Mouse (Mus musculus) frontal cortex, postnatal 36 days (tissue): ENCODE measurements around the gene Agfg2.
"Not testable (repeated sequence)": the region's sequence is repeated elsewhere in the genome, so short reads cannot be mapped to it uniquely, and the experiment has no call there.

ENCODE experiments used
- DNase-seq, 2 experiments: peaks; one replicate each; pipeline ENCODE4 v3.0.0; 2022; ENCODE audit warnings: low spot score in 2 of 2

Agfg2 gene

DNA sequence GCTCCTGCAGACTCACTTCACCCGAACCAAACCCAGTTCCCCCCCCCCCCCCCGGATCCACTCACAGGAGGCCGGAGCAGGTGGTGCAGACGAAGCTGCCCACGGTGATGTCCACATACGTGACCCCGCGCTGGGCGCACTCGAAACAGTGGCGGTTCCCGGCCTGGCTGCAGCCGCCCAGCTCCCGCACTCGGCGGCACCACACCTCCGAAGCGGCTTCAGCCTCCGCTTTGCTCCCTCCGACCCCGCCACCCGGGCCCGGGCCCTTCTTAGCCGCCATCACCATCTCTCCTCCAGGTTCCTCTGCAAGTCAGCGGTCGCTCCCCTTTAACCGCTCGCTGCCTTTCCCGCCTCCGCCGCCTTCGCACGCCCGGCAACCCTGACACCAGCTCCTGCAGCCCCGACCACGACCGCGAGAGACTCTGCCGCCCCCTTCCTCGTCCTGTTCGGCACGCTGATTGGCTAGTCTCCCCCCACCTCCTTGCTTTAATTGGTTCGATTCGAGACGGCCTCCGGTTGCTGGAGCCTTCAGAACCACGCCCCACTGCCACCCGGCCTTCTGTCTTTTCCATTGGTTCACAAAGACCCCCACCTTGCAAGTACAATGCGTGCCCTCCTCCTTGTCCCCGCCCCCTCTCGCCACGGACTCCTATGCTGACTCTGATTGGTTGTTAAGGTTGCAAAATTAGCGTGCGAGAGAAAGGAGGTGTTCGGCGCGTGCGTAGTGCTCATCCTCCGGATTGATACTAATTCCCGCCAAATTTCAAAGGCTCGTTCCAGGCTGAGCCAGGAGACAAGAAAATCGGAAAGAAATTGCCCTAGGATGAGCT, at the start of gene Agfg2:
TSS of gene Agfg2 (minus strand) at position 433 of the 830 bp plus-strand sequence.
- DNase-seq = peak; percentile 99

DNA sequence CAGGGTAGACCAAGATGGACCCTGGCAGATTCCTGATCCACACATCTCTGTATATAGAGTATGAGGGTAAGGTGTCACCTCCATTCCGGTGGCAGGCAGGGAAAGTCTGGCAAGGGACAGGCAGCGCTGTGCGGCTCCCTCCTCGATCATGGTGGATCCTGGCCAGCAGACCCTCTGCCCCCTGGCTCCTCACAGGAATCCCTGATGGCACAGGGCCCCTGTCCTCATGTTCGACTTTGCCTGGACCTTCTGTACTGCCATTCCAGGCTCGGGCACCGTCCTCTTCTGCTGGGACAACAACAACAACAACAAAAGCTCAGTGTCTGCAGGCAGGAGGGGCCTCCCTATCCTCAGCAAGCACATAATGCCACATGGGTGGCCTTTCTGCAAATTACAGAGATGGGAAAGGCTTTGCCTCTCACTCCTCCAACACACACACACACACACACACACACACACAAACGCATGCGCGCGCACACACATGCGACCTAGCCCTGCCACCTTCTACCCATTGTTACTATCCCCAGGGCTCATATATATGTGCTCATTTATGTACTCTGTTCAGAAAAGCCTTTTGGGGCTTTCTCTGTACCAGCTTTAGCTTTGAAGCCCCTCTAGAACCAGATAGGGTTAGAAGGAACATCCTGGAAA, 49.2 kb upstream of the Agfg2 start:
- DNase-seq = no peak

DNA sequence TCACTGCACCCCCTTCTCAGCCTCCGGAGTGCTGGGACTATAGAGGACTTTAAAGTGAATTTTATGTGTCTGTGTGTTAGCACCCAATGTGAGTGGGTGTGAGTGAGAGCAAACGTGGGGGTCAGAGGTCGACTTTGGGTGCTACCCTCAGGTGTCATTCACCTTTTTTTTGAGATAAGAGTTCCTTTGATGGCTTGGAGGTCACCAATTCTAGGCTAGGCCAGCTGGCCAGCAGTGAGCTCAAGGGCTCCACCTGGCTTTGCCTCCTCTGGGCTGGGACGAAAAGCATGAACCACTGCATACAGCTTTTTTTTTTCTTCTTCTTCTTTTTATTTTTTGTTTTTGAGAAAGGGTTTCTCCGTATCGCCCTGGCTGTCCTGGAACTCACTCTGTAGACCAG, 42.2 kb upstream of the Agfg2 start:
- no peak for DNase-seq

DNA sequence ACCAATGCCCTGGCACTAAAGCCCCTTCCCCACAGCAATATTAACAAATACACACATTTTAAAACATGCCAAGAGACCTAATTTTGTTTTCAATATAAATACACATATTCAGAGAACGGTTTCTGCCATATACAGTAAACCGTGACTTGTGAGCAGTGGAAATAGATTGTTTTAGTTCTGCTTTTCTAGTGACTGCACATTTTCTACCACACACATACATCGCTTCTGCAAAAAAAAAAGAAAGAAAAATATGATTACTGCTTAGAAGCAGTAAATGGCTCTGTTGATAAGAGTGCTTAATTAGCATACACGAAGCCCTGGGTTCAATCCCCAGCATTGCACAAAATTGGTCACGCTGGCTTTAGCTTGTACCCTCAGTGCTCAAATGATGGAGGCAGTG, 39.3 kb upstream of the Agfg2 start:
- no peak for DNase-seq

DNA sequence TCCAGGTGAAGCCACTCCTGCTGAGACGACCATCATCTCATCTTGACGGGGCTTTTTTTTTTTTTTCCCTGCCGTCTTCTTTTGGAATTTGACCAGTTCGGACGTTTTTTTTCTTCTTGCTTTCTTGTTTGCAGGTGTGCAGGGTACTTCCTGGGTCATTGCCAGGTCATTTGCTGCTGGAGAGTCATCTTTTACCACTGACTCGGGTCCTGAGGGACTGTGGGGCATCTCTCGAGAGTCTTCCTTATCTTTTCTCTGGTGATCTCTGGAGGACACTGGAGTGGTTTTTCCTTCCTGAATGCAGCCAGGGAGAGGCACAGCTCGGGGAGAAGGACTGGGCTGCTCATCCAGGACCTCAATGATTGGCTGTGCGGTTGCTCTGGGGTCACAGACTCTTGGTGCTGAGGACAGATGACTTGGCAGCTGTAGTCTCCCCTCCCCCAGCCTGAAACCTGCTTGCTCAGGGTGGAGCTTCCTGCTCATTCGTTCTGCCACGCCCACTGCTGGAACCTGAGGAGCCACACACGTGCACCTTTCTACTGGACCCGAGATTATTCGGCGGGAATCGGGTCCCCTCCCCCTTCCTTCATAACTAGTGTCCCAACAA, 36.1 kb upstream of the Agfg2 start:
- not testable (repeated sequence) for DNase-seq

DNA sequence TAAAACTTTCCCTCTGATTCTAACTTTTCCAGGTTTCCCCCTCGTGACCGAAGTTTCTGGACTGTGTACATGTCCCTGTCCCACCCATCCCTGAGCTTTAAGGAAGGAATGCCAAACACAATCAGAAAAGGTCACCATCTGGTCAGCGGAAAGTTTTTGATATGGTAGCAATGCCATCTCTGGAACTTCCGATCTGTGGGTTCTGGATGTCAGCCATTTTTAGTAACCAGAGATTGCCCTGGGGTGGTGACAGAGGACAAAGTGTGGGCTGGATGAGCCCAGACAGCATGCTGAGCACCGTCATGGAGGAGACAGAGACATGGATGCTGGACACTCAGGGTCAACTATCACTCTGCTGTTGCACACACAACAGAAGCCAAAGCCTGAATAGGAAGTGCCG, 34.6 kb upstream of the Agfg2 start:
- no peak for DNase-seq

DNA sequence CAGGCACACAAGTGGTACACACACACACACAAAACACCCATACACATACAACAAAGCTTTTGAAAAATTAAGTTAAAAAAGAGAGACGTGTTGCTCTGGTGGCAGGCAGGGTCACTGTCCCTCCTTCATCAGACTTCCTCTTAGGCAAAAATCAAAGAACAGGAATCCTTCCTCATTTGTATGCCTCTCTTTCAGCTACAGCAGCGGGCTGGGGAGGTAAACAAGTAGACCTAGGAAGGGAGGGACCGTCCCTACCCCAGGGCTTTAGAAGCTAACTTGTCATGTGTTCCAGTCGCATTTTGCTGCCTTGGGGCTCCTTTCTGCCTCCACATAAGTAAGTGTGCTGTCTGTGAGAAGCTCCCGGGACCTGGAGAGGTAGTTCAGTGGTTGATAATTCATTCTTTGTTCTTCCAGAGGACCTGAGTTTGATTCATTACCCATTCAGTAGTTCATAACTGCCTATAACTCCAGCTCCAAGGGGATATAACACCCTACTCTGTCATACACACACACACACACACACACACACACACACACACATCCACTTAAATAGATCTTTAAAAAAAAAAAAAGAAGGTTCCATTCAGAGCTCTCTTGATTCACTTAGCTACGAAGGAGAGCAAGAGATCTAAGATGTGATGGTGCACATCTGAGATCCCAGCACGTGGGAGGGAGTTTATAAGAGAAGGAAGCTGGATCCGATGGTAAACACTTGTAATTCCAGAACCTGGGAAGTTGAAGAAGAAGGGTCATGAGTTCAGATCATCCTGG, 33.7 kb upstream of the Agfg2 start:
- DNase-seq = no peak

DNA sequence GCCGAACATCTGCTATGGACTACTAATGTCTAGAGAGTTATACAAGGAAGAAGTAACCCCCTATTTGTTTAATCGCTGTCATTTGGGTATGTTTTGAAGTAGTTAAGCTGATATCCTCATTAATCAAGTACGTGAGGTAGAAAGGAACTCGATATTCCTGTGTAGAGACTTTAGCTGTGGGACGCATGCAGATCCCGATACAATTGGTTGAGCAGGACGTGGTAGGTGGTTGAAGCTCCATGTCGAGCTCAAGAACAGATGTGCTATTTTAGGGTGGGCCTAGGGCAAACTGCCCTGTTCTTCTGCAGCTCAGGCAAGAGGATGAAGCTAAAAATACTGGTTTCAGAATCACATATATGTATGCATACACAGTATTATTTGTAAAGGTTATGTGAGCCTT, 31.2 kb upstream of the Agfg2 start:
- DNase-seq = no peak

DNA sequence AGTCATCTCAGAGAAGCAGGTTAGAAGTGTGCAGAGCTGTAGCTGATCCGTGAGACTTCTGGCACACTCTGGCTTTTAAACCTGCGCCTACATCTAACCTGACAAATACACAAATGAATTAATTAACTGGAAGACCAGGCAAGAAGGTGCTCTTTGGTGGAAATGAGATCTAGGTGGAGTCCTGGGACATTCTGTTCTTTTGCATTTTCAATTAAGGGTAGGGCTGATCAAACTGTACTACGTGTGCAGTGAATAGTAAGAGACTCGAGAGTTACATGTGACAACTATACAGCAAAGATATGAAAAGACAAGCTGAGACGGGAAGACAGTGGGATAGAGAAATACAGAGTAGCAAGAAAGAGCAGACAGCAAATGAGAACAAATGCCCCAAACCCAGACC, 28.9 kb upstream of the Agfg2 start:
- no peak for DNase-seq

DNA sequence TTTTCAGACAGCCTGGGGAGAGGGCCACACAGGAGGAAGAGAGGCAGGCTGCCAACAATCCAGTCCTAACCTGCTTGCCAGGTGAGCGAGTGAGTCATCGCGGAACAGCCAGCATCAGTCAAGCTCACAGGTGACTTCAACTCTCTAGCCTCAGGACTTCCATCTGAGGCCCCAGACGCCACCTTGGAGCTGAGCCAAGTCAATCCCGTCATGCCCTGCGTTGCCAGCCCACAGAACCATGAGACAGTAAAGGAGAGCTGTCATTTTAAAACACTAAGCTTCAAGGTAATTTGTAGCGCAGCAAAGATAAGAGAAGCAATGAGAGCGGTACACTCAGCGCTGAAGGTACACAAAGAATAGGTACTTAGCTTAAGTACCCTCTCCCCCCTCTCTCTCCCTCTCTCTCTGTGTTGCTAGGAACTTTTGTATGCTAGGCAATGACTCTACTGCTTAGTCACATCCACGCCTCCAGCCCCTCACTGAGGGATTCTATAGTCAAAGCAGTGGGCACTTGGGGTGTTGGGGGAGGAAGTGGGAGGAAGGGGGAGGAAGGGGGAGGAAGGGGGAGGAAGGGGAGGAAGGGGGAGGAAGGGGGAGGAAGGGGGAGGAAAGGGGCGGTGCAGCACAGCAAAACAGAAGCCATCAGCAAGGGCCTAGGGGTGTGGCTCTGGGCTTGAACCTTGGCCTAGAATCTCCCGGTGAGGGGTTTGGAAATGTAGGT, 22.5 kb upstream of the Agfg2 start:
- DNase-seq = peak in 1 of 2 experiments; percentile 14

DNA sequence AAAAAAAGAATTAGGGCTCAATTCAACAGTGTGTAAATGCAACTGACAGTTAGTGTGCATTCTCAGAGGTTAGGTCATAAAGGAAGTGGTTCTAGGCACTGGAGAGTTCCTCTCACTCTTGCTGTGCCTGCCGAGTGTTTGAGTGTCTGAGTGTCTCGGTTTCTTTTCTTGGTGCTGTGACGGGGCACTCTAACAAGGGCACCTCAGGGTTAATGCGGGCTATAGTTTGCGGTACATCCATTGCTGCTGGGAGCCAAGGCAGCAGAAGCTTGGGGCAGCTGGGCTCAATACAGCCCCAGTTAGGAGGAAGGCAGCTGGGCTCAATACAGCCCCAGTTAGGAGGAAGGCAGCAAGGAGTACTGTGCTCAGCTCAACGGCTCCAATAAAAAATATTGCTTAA, 20.7 kb upstream of the Agfg2 start:
- DNase-seq = no peak

DNA sequence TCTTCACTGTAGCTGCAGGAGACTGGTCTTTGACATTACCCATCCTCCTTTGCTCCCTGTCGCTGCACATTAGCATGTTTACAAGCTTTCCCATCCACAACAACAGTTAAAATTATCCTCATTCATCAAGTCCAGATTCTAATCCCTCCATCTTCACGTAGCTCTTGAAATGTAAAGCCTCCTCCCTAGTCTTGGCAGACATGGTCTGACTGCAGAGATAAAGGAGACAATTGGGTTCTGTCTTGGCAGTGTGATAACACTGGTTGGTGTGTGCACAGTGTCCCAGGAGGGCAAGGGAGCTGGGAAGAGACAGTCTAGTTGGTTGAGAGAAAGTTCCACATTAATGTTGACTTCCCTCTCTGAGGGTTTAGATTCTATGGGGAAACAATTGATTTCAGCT, 15.3 kb upstream of the Agfg2 start:
- DNase-seq = no peak

DNA sequence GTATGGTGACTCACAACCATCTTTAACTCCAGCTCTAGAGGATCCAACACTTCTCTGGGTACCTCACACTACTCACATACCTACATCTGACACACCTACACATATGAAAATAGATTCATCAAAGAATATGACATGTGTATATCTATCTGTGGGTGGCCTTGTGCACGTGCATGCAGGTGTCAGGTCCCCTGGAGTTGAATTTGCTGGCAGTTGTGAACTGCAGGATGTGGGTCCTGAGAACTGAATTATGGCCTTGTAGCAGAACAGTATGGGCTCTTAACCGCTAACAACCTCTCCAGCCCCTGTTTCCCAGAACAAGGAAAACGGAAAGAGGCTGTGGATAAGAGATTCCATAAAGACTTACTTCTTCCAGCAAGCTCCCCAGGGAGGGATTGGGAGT, 14.6 kb upstream of the Agfg2 start:
- DNase-seq = no peak

DNA sequence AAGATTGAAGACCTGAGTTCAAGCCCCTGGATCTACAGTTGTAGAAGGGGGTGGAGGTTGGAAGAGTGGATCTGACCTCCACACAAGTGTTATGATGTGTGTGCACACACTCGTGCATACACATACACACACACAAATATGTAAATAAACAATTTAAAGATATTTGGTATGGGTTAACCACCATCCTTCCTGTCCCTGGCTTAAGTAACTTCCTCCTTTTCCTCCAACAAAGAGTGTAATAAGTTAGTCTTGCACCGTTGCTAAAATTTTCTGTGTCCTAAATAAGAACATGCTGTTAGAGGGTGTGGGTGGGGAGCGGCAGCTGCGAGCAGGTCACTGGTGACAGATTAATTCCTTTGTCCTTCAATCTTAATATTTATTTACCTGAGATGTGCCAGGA, 11.4 kb upstream of the Agfg2 start:
- DNase-seq = no peak

DNA sequence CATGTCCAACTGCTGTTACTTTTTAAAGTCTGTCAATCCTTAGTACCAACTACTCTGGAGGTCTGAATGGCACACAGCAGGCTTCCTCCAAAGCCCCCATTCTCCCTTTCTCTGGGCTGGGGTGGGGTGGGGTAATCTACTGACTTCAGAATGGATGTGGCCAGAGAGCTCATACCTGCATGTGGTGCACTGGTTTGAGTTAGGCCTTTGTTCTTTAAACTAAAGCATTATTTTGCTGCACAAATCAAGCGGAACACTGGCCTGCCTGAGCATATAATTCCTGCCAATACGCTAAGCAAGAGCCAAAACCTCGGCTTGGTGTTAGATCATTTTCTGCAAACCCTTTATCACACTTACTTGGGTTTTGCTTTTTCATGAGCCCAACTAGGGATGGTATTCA, 10.3 kb upstream of the Agfg2 start:
- no peak for DNase-seq

DNA sequence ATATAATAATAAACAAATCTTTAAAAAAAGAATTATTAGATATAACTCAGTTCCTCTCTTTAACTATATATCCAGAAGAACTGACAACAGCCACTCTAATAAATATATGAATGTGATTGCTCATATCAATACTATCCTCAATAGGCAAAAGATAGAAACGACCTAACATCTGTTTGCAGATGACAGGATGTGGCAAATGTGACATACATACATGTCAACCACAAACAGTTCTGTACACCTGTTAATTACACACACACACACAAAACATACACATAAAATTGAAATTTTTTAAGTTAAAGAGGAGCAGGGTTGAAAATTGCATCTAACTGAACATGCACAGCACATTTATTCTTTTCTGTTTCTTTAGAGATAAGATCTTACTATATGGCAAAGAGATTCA, 7.4 kb upstream of the Agfg2 start:
- DNase-seq = no peak

DNA sequence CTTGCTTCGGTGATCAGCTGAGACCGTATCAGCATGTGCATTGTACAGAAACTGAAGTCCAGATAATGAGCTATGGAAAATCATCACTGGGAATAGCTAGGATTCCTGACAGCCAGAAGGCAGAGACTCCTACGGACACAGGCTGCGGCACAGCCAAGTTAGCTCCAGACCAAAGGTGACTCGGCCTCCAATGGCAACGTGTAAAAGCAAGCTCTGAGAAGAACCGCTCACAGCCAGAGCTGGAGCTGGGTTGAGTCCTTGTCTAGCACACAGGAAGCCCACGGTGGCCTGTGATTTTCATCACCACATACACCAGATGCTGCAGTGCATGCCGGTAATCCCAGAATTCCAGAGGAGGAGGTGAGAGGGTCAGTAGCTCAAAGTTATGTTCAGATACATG, 6.0 kb upstream of the Agfg2 start:
- DNase-seq = no peak

DNA sequence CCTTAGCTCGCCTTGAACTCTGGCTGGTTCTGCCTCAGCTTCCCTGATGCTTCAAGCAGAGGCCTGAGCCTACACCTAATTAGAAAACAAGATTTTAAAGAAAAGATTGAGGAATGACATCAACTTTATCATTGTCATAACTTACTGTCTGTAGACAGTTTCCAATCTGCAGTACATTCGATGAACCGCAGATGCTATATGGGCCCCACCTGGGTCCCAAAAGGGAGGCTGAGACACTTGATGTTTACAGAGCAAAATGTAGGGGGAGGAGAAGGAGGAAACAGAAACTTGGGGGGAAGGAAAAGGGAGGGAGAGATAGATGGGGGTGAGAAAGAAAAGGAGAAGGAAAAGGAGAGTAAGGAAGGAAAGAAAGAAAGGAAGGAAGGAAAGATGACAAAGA, 5.4 kb upstream of the Agfg2 start:
- DNase-seq = no peak

DNA sequence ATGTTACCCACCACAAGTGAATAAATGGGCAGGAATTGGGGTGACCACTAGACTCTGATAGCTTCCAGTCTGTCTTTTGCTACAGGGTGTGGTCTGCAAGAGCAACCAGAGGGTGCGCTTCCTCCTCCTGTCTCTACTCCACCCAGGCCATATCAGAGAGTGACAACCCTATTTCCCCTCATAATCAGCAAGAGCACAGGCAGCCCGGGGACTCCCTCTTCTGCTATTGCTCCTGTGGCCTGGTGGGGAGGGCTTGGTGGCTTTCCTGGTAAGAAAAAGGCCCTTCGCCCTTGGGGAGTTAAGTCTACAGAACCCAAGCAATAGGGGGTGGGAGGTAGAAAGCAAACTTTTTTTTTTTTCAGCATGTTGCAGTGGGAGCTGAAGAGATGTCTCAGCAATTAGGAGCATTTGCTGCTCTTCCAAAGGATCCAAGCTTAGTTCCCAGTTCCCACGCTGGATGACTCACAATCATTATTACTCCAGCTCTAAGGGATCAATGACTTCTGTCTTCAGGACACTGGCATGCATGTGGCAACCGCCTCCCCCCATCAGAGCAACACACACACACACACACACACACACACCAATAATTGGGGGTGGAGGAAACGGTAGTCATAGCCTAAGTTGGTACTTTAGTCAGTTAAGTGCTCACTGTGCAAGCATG, 1.7 kb upstream of the Agfg2 start:
- no peak for DNase-seq

DNA sequence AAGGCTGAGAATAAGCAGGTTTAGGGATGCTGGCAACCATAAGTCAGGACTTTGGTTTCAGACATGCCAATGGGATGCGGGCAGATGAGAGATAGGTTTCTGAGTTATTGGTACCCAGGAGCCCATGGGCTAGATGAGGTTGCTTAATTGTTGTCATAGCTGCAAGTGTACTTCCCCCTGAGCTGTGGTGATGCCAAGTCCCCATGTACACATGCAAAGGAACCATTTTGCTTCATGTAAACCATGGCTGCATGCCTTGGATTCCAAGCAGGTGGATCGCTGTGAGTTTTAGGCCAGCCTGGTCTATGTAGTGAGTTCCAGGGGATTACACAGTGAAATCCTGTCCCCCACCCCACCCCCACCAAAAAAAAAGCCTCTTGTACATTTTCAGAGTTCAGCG, 1.1 kb upstream of the Agfg2 start:
- no peak for DNase-seq
